Mouse (Mus musculus) cortical plate, adult 2 months (tissue): ENCODE measurements at regions not wholly inside any gene's neighbourhood (a gene's known extent, or its start where the extent isn't known, plus 50 kb on each side); places are given as distances from the start of the nearest gene placed in this dataset.

Experiments used
- H3K27ac ChIP-seq: fragments of 200-500 bp; 2 replicates; pipeline ENCODE4 v1.5.1; 2012; ENCODE audit warnings: low read length, control low read depth, inconsistent platforms; ENCODE audit not compliant: insufficient read depth
- H3K4me1 ChIP-seq: fragments of 200-500 bp; 2 replicates; pipeline ENCODE4 v1.6.1; 2011; ENCODE audit warnings: low read length; ENCODE audit not compliant: control insufficient read depth, insufficient read depth
- H3K4me3 ChIP-seq: fragments of 200-500 bp; 2 replicates; pipeline ENCODE4 v1.5.1; 2011; ENCODE audit warnings: mild to moderate bottlenecking, low read length, control low read depth; ENCODE audit not compliant: insufficient read depth
- CTCF ChIP-seq: fragments of 200-500 bp; IDR thresholded peaks from 2 replicates; pipeline ENCODE4 v1.5.1; 2011; ENCODE audit warnings: mild to moderate bottlenecking, control low read depth, low read length; ENCODE audit not compliant: insufficient read depth; ENCODE audit errors: extremely low read depth
- POLR2A ChIP-seq: fragments of 200-500 bp; IDR thresholded peaks from 2 replicates; pipeline ENCODE4 v1.6.1; 2011; ENCODE audit warnings: mild to moderate bottlenecking, low read length, control low read depth; ENCODE audit not compliant: insufficient read depth; ENCODE audit errors: extremely low read depth

GRCm38 (mm10) chr11:95198196-95198595, 52.1 kb upstream of the Dlx4 start:
- H3K27ac ChIP-seq = no peak overlapping the region

DNA sequence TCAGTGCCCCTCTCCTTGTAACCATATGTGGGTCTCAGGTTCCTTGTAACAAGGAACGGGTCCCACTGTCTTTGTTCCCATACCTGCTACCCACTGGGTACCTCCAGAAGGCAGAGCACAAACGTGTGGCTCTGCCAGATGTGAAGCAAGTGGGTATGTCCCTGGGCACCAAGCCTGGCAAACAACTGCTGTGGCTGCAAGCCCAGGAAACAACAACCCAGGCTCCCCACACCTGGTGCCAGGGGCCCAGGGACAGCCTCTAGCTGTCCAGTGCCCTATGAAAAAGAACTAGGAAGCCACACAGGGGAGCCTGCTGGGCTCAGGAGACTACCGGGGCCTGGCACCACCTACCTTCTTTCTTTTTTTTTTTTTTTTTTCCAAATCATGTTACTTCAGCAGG, 54.9 kb upstream of the Dlx4 start:
- H3K27ac ChIP-seq = no peak overlapping the region
- H3K4me1 ChIP-seq = no peaks in the 10 kb centered on the region
- TF ChIP-seq POLR2A (no peak), CTCF (no peak)
- H3K4me3 ChIP-seq = no peak overlapping the region

More at GRCm38 (mm10) chr11:95198196-95198595, 52.1 kb upstream of the Dlx4 start:
- Histone ChIP-seq H3K4me3 (no peak overlapping the region), H3K4me1 (no peaks in the 10 kb centered on the region)
- TF ChIP-seq POLR2A (no peak), CTCF (no peak)

- Histone ChIP-seq H3K27ac (no peak overlapping the region), H3K4me3 (no peak overlapping the region), H3K4me1 (no peaks in the 10 kb centered on the region)
- TF ChIP-seq CTCF (0 out of 2 replicates have a peak, but pooled peaks have one; percentile 3), POLR2A (no peak)
Observed at GRCm38 (mm10) chr11:95210185-95211030, 50.9 kb upstream of the Tac4 start.

GRCm38 (mm10) chr11:95211031-95211425, 50.3 kb upstream of the Tac4 start:
- no peak overlapping the region for H3K4me3 ChIP-seq
- H3K4me1 ChIP-seq = no peaks in the 10 kb centered on the region
- TF ChIP-seq POLR2A (no peak), CTCF (no peak)
- H3K27ac ChIP-seq = no peak overlapping the region
